19 mouse cellular contexts compared by ENCODE assay signal in genomic region chr7:120873083-120873482, GRCm38 (mm10). TPM values are rescaled to one million over a fixed set of nuclear protein-coding genes. Genes with fewer than 3 reads are reported as not detected.
DNase-seq lines count a peak whose midpoint lies in the region.
"Had no signal": no experiment of that assay in that cellular context is flagged by ENCODE, and none has a peak within 500 bp of the region (broad histone marks: within the 10 kb centered on the region; RNA-seq: fewer than 3 reads in every experiment).

No protein-coding gene starts in this region.

- no peaks in the 10 kb centered on the region for H3K27me3 ChIP-seq in embryonic facial prominence, embryonic 10.5 days (replicated peaks; ENCODE audit: low read depth, poor library complexity, severe bottlenecking)
- H3K27me3 ChIP-seq: forebrain, embryonic 13.5 days; stomach, embryonic 15.5 days had no signal

- H3K9me3 ChIP-seq in embryonic facial prominence, embryonic 10.5 days: no peaks in the 10 kb centered on the region
- H3K9me3 ChIP-seq: forebrain, embryonic 13.5 days; G1E; midbrain, embryonic 10.5 days; stomach, embryonic 15.5 days had no signal

- peaks cover 3% of the 10 kb centered on the region for H3K36me3 ChIP-seq in embryonic facial prominence, embryonic 10.5 days (replicated peaks)
- H3K36me3 ChIP-seq: midbrain, embryonic 10.5 days had no signal

- H3K4me1 ChIP-seq in embryonic facial prominence, embryonic 10.5 days: peaks cover 13% of the 10 kb centered on the region; the same call in 1 of the 2 replicates
- H3K4me1 ChIP-seq: forebrain, embryonic 13.5 days; midbrain, embryonic 10.5 days had no signal

- 81% methylated on average over 12 of the region's 12 CpGs for WGBS in embryonic facial prominence, embryonic 10.5 days

- peak overlapping the region; percentile 30; the same call in 1 of the 2 replicates for H3K27ac ChIP-seq in embryonic facial prominence, embryonic 10.5 days (replicated peaks)
- H3K27ac ChIP-seq: forebrain, embryonic 13.5 days; midbrain, embryonic 10.5 days had no signal

- H3K4me3 ChIP-seq in embryonic facial prominence, embryonic 10.5 days: no peak overlapping the region
- H3K4me3 ChIP-seq: forebrain, embryonic 13.5 days; midbrain, embryonic 10.5 days; stomach, embryonic 15.5 days had no signal

- peak; percentile 20 for DNase-seq in adrenal gland, postnatal 14 days
- DNase-seq in adrenal gland, adult (ENCODE audit: inconsistent age in 2 of 2, low spot score in 1 of 2): no peak
- DNase-seq in kidney, adult 18-20 months: peak; percentile 9
- DNase-seq in kidney, adult 8-10 months: no peak
- no peak for DNase-seq in embryonic facial prominence, embryonic 10.5 days (ENCODE audit: low spot score)
- DNase-seq in heart, postnatal 4 days: peak; percentile 32
- no peak for DNase-seq in right cerebral cortex, postnatal 10 days (ENCODE audit: low spot score in 2 of 2)
- DNase-seq in adrenal gland, adult 18-20 months (ENCODE audit: low spot score in 2 of 2): no peak
- DNase-seq: adrenal gland, adult 2 months; cerebellum, postnatal 14 days; embryo, embryonic 11 days; layer of hippocampus, adult 9-11 months; lung, embryonic 14.5 days; lung, postnatal 4 days; spleen, adult 18-20 months had no signal

RNA-seq across cellular contexts. Expression of gene Eef2k, which starts 30.5 kb away (rescaled TPM):
- total RNA-seq in adrenal gland, postnatal 14 days (2021): 22.4 and 25.4 TPM in 2 replicates
- 33.8 and 34.5 TPM in 2 replicates for polyA plus RNA-seq in embryonic facial prominence, embryonic 10.5 days (2016; fragmentation: Nextera tagmentation; extraction: Ambion mirVana)
- 10 to 100 TPM; 36.9 to 38.0 TPM for total RNA-seq in heart, postnatal 4 days (2021)
- total RNA-seq in adrenal gland, adult 18-20 months (2021): 10 to 100 TPM; 20.9 to 22.4 TPM

RNA-seq across cellular contexts. Expression of gene Polr3e, which starts 44.5 kb away (rescaled TPM):
- 23.3 and 27.2 TPM in 2 replicates for total RNA-seq in adrenal gland, postnatal 14 days (2021)
- 42.9 and 44.8 TPM in 2 replicates for polyA plus RNA-seq in embryonic facial prominence, embryonic 10.5 days (2016; fragmentation: Nextera tagmentation; extraction: Ambion mirVana)
- total RNA-seq in heart, postnatal 4 days (2021): 10 to 100 TPM; 18.0 to 18.7 TPM
- 10 to 100 TPM; 20.8 to 23.5 TPM for total RNA-seq in adrenal gland, adult 18-20 months (2021)

Comparison
In these comparisons a context has a peak if more than half of its experiments do, and no peak if none do; other contexts are left out.
1. DNase-seq: peak in adrenal gland, postnatal 14 days (single experiment), kidney, adult 18-20 months (single experiment) and heart, postnatal 4 days (single experiment); none in adrenal gland, adult (0 of 2), kidney, adult 8-10 months (0 of 2), embryonic facial prominence, embryonic 10.5 days (single experiment), right cerebral cortex, postnatal 10 days (0 of 2) and adrenal gland, adult 18-20 months (0 of 2).